Mouse (Mus musculus): Measurements from ENCODE around the gene Sema3g. TPM values are rescaled to one million over a fixed set of nuclear protein-coding genes. Genes with fewer than 3 reads are reported as not detected.

The Sema3g gene
- total RNA-seq (2014; rRNA removed; ENCODE audit: low replicate concordance) (4.4 and 12.7 TPM in 2 replicates), polyA plus RNA-seq (2015; fragmentation: Nextera tagmentation; extraction: Ambion mirVana) (0.75 and 0.90 TPM in 2 replicates)

DNA sequence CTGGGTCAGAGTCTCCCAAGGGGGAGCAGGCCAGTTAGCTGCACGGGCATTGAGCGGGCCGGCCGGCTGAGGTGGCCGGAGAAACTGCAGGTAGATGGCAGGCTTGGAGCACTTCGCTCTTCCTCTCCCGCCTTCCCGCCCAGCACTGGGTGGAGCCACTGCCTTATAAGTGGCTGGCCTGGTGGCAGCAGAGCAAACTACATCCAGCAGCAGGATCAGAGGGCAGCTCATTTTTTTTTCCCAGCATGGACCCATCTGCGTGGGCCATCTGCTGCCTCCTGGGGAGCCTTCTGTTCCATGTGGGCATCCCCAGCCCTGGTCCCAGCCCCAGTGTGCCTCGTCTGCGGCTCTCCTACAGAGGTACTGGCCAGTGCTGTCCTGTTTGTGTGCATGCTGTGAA, at the start of gene Sema3g:
Gene Sema3g (plus strand): TSS at position 195 of the 400 bp plus-strand sequence.
- peak within 1 kb of the TSS; percentile 17; the same call in 1 of the 2 replicates for H3K4me3 ChIP-seq (ENCODE audit: low read depth, low read length)
- WGBS, result 7% methylated on average over 11 of the region's 11 CpGs
- H3K27ac ChIP-seq (ENCODE audit: low read depth), result peak within 1 kb of the TSS; percentile 49; the same call in 1 of the 2 replicates

DNA sequence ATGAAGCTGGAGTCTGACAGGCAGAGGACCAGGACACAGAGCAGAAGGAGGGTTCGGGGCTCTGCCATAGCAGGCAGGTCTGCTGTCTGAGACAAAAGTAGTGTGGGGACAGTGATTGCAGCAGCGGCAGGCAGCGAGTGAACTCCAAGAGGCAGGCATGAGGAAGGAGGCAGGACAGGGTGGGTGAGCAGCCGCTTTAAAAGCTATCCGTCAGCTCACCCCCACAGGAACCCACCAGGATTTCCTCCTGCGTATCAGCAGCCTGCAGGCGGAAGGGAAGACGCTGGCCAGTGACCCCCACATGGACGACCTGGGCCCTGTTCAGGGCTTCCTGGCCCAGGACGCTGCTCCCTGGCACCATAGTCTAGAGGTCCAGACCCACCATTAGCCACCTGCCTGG, 49.2 kb upstream of the Sema3g start, which contains the start of gene Stab1:
Gene Stab1 (minus strand): TSS at position 217 of the 400 bp plus-strand sequence.
- peak within 1 kb of the TSS; percentile 32 for H3K4me3 ChIP-seq (ENCODE audit: low read depth, low read length)
- peaks cover 35% of the 10 kb centered on the region for H3K36me3 ChIP-seq (replicated peaks; ENCODE audit: control insufficient read depth, insufficient read depth, low read length)
- TF ChIP-seq CTCF (IDR thresholded peaks at IDR 0.05; ENCODE audit: low read depth) (no peak), EP300 (IDR thresholded peaks at IDR 0.05; ENCODE audit: low read depth) (peak; percentile 91)
- H3K27ac ChIP-seq (ENCODE audit: low read depth), result peak within 1 kb of the TSS; percentile 61
- no peaks in the 10 kb centered on the region for H3K27me3 ChIP-seq (ENCODE audit: control insufficient read depth, insufficient read depth, low read length)
- 24% methylated on average over 10 of the region's 10 CpGs for WGBS
- H3K4me2 ChIP-seq (ENCODE audit: low read depth, low read length), result peak within 1 kb of the TSS; percentile 52
- H3K4me1 ChIP-seq (ENCODE audit: control insufficient read depth, insufficient read depth), result 0 out of 2 replicates have a peak, but pooled peaks cover 10% of the 10 kb centered on the region
- H3K9ac ChIP-seq (replicated peaks; ENCODE audit: low read depth, low read length), result peak within 1 kb of the TSS; percentile 32; the same call in 1 of the 2 replicates
- H3K9me3 ChIP-seq (replicated peaks; ENCODE audit: control insufficient read depth, low read length), result no peaks in the 10 kb centered on the region
- peak; percentile 39; the same call in 1 of the 2 replicates for ATAC-seq (ENCODE audit: insufficient read depth, low read depth)
- DNase-seq (ENCODE audit: low spot score), result peak; percentile 67

More for the DNA sequence above, at the start of gene Sema3g:
- Histone ChIP-seq H3K27me3 (ENCODE audit: control insufficient read depth, insufficient read depth, low read length) (no peaks in the 10 kb centered on the region), H3K4me2 (ENCODE audit: low read depth, low read length) (peak within 1 kb of the TSS; percentile 28; the same call in 1 of the 2 replicates), H3K4me1 (ENCODE audit: control insufficient read depth, insufficient read depth) (peaks cover 12% of the 10 kb centered on the region), H3K9me3 (replicated peaks; ENCODE audit: control insufficient read depth, low read length) (no peaks in the 10 kb centered on the region), H3K9ac (replicated peaks; ENCODE audit: low read depth, low read length) (no peak within 1 kb of the TSS), H3K36me3 (replicated peaks; ENCODE audit: control insufficient read depth, insufficient read depth, low read length) (no peaks in the 10 kb centered on the region)
- TF ChIP-seq EP300 (IDR thresholded peaks at IDR 0.05; ENCODE audit: low read depth) (no peak), CTCF (IDR thresholded peaks at IDR 0.05; ENCODE audit: low read depth) (peak; percentile 77)
- ATAC-seq (ENCODE audit: insufficient read depth, low read depth) (peak; percentile 61), DNase-seq (ENCODE audit: low spot score) (peak; percentile 76)

DNA sequence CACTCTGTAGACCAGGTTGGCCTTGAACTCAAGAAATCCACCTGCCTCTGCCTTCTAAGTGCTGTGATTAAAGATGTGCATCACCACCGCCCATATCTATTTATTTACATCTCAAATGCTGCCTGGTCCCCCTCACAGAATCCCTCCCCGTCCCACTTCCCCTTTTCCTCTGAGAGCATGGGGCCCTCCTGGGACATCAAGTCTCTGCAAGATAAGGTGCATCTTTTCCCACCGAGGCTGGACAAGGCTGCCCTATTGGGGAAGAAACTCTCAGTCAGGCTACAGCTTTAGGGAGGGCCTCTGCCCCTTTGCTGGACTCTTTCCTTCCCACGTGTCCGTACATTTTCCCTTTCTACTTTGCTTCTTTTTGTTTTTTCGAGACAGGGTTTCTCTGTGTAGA, 48.2 kb upstream of the Sema3g start:
- H3K36me3 ChIP-seq (replicated peaks; ENCODE audit: control insufficient read depth, insufficient read depth, low read length), result peaks cover 46% of the 10 kb centered on the region
- H3K9me3 ChIP-seq (replicated peaks; ENCODE audit: control insufficient read depth, low read length), result no peaks in the 10 kb centered on the region
- no peak for DNase-seq (ENCODE audit: low spot score)
- WGBS, result 45% methylated on average over 6 of the region's 6 CpGs
- no peak overlapping the region for H3K27ac ChIP-seq (ENCODE audit: low read depth)
- H3K4me3 ChIP-seq (ENCODE audit: low read depth, low read length), result no peak overlapping the region
- H3K4me2 ChIP-seq (ENCODE audit: low read depth, low read length), result no peak overlapping the region
- H3K27me3 ChIP-seq (ENCODE audit: control insufficient read depth, insufficient read depth, low read length), result no peaks in the 10 kb centered on the region
- no peak for TF ChIP-seq EP300 (IDR thresholded peaks at IDR 0.05; ENCODE audit: low read depth)
- TF ChIP-seq CTCF (IDR thresholded peaks at IDR 0.05; ENCODE audit: low read depth), result no peak
- H3K4me1 ChIP-seq (ENCODE audit: control insufficient read depth, insufficient read depth), result 0 out of 2 replicates have a peak, but pooled peaks cover 5% of the 10 kb centered on the region
- ATAC-seq (ENCODE audit: insufficient read depth, low read depth), result no peak
- no peak overlapping the region for H3K9ac ChIP-seq (replicated peaks; ENCODE audit: low read depth, low read length)

GRCm38 (mm10) chr14:31170963-31171362, 46.7 kb upstream of the Sema3g start:
- peaks cover 60% of the 10 kb centered on the region for H3K36me3 ChIP-seq (replicated peaks; ENCODE audit: control insufficient read depth, insufficient read depth, low read length)
- WGBS, result 72% methylated on average over 13 of the region's 13 CpGs
- no peak for DNase-seq (ENCODE audit: low spot score)
- H3K9ac ChIP-seq (replicated peaks; ENCODE audit: low read depth, low read length), result no peak overlapping the region
- TF ChIP-seq EP300 (IDR thresholded peaks at IDR 0.05; ENCODE audit: low read depth) (no peak), CTCF (IDR thresholded peaks at IDR 0.05; ENCODE audit: low read depth) (no peak)
- H3K27me3 ChIP-seq (ENCODE audit: control insufficient read depth, insufficient read depth, low read length), result no peaks in the 10 kb centered on the region
- no peaks in the 10 kb centered on the region for H3K4me1 ChIP-seq (ENCODE audit: control insufficient read depth, insufficient read depth)
- no peak for ATAC-seq (ENCODE audit: insufficient read depth, low read depth)
- no peak overlapping the region for H3K4me3 ChIP-seq (ENCODE audit: low read depth, low read length)
- H3K9me3 ChIP-seq (replicated peaks; ENCODE audit: control insufficient read depth, low read length), result no peaks in the 10 kb centered on the region
- no peak overlapping the region for H3K4me2 ChIP-seq (ENCODE audit: low read depth, low read length)
- H3K27ac ChIP-seq (ENCODE audit: low read depth), result no peak overlapping the region

DNA sequence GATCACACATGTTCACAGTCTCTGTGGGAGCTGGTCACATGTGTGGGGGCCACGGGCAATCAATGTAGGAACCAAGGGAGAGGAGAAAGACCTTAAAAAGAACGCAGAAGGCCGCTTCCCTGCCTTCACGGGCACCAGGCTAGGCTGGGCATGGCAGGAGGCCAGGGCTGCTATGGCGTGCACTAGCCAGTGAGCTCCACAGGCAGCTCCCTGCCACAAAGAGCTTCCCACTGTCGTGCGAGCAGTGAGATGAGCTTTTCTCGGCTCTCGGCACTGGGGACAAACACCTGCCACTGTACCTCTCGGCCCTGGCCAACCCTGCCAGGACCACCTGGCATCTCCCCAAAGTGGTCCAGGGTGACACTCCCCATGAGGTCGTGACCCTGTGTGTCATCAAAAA, 46.3 kb upstream of the Sema3g start:
- no peaks in the 10 kb centered on the region for H3K4me1 ChIP-seq (ENCODE audit: control insufficient read depth, insufficient read depth)
- H3K4me2 ChIP-seq (ENCODE audit: low read depth, low read length), result no peak overlapping the region
- H3K27me3 ChIP-seq (ENCODE audit: control insufficient read depth, insufficient read depth, low read length), result no peaks in the 10 kb centered on the region
- no peaks in the 10 kb centered on the region for H3K9me3 ChIP-seq (replicated peaks; ENCODE audit: control insufficient read depth, low read length)
- peaks cover 65% of the 10 kb centered on the region for H3K36me3 ChIP-seq (replicated peaks; ENCODE audit: control insufficient read depth, insufficient read depth, low read length)
- no peak for DNase-seq (ENCODE audit: low spot score)
- no peak overlapping the region for H3K27ac ChIP-seq (ENCODE audit: low read depth)
- H3K4me3 ChIP-seq (ENCODE audit: low read depth, low read length), result no peak overlapping the region
- no peak overlapping the region for H3K9ac ChIP-seq (replicated peaks; ENCODE audit: low read depth, low read length)
- TF ChIP-seq CTCF (IDR thresholded peaks at IDR 0.05; ENCODE audit: low read depth), result no peak
- TF ChIP-seq EP300 (IDR thresholded peaks at IDR 0.05; ENCODE audit: low read depth), result no peak
- WGBS, result 78% methylated on average over 11 of the region's 11 CpGs
- ATAC-seq (ENCODE audit: insufficient read depth, low read depth), result no peak

DNA sequence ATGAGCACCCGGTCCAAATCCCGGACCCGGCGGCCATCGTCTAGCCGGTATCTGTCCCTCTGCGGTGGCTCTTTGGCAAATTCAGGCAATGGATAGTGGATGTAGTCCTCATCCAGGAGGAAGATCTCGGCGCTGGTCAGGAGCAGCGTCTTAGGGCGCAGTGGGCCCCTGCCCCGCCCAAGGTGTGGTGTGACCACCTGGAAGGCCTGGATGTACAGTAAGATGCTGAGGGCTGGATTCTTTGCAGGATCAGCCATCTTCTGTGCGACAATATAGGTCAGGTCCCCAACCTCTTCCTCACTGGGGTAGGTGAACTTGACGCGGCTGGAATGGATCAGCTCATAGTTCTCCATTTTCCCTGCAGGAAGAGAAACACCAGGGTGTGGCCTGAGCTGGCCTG, 45.8 kb upstream of the Sema3g start:
- Histone ChIP-seq H3K27me3 (ENCODE audit: control insufficient read depth, insufficient read depth, low read length) (no peaks in the 10 kb centered on the region), H3K9me3 (replicated peaks; ENCODE audit: control insufficient read depth, low read length) (no peaks in the 10 kb centered on the region), H3K4me3 (ENCODE audit: low read depth, low read length) (no peak overlapping the region), H3K9ac (replicated peaks; ENCODE audit: low read depth, low read length) (no peak overlapping the region), H3K4me1 (ENCODE audit: control insufficient read depth, insufficient read depth) (no peaks in the 10 kb centered on the region), H3K27ac (ENCODE audit: low read depth) (no peak overlapping the region), H3K4me2 (ENCODE audit: low read depth, low read length) (no peak overlapping the region), H3K36me3 (replicated peaks; ENCODE audit: control insufficient read depth, insufficient read depth, low read length) (peaks cover 69% of the 10 kb centered on the region)
- TF ChIP-seq CTCF (IDR thresholded peaks at IDR 0.05; ENCODE audit: low read depth), result no peak
- no peak for TF ChIP-seq EP300 (IDR thresholded peaks at IDR 0.05; ENCODE audit: low read depth)
- ATAC-seq (ENCODE audit: insufficient read depth, low read depth), result no peak
- no peak for DNase-seq (ENCODE audit: low spot score)
- 92% methylated on average over 15 of the region's 15 CpGs for WGBS

Data from heart, postnatal 0 days (tissue).